Mouse (Mus musculus) adrenal gland, postnatal 14 days (tissue): Measurements from ENCODE around the gene Ddit4l. TPM values are rescaled to one million over a fixed set of nuclear protein-coding genes. Genes with fewer than 3 reads are reported as not detected.
A peak's percentile ranks its signal among the peaks of the same experiment; 100 is the strongest.
"Not testable (repeated sequence)": the region's sequence is repeated elsewhere in the genome, so short reads cannot be mapped to it uniquely, and the experiment has no call there.

Experiments
- DNase-seq: peaks from one replicate; pipeline ENCODE4 v3.0.0; 2021; ENCODE audit warnings: mixed read lengths
- long read RNA-seq, 2 experiments: library from polyadenylated mRNA; stranded (forward); transcript quantifications; one replicate each; pipeline ENCODE4 v2.0.0; 2021
- total RNA-seq: library from RNA; stranded (reverse); gene quantifications from 2 replicates; pipeline ENCODE4 v1.2.3, GENCODE M21; 2021

The Ddit4l gene
- total RNA-seq: 0.33 and 0.34 TPM in 2 replicates
- long read RNA-seq, experiment 1, partial matches to known transcripts: 0 of 1 reads
- long read RNA-seq, experiment 1, other reads (novel, unspliced or antisense): 0 of 1 reads
- long read RNA-seq, experiment 2, partial matches to known transcripts: 0 of 2 reads
- long read RNA-seq, experiment 2, other reads (novel, unspliced or antisense): 0 of 2 reads

DNA sequence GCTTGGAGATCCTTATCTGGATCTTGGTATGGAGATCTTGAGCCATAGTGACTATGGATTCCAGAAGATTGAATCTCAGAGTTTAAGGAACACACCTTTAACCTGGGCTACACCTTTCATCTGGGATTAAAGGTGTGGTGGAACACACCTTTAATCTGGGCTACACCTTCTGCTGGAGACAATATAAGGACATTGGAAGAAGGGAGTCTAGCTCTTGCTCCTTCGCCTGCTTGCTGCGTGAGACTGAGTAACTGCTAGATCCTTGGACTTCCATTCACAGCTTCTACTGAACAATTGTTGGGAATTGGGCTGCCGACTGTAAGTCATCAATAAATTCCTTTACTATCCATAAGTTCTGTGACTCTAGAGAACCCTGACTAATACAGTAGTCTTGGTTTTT is at the start of gene Ddit4l:
Gene Ddit4l, plus strand, starts transcription at position 301 of the 400 bp plus-strand sequence.
- not testable (repeated sequence) for DNase-seq

GRCm38 (mm10) chr3:137576146-137576545 is 45.3 kb upstream of the Ddit4l start:
- no peak for DNase-seq

- no peak for DNase-seq
Measured at GRCm38 (mm10) chr3:137586376-137586969, 34.9 kb upstream of the Ddit4l start.

GRCm38 (mm10) chr3:137589811-137590210 is 31.6 kb upstream of the Ddit4l start:
- DNase-seq: no peak

DNA sequence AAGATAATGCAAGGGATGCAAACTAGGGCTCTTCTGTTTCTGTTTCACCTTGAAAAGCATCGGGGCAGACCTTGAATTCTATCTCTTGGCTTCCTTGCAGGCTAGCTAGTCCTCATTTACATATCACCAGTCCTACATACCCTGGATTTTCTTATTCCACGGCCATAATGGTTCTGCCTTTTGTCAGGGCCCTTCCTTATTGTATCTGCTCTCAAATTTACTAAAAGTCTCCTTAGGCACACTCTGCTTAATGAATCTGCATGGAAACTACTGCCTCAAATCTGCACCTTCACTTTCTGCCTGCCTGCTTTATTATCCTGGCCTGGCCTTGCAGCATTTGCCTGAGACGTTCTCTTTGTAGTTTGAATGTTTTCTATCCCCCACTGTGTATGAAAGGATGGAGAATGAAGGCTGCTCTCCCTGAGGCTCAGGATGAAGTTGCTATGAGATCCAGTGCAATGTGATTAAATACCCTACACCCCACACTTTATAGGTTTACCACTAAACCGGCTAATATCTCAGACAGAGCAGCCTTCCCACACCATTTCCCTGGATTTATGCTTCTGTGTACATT is 27.0 kb upstream of the Ddit4l start:
- DNase-seq: no peak

- no peak for DNase-seq
Measured at GRCm38 (mm10) chr3:137608918-137609435, 12.4 kb upstream of the Ddit4l start.

DNA sequence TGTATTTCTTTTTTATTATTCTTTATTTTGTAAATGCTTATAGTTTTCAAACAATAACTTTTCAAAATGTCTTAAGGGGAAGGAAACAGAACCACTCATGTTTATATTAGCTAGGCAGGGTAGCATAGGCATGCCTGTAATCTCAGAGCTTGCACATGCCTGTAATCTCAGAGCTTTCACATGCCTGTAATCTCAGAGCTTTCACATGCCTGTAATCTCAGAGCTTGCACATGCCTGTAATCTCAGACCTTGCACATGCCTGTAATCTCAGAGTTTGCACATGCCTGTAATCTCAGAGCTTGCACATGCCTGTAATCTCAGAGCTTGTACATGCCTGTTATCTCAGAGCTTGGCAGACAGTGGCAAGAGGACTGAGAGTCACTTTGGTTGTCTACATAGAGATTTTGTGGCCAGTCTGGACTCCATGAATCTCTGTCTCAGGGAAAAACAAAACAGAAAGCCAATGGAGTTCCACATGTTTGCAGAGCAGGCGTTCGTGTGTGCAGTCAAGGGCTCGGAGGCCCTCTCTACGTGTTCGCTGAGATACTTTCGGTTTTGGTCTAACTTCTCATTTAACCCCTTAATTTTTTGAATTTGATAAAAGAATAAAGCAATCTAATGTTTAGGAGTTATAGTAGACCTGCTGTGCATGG is 10.8 kb upstream of the Ddit4l start:
- DNase-seq: no peak

- DNase-seq: no peak
Measured at GRCm38 (mm10) chr3:137611110-137611857, 10.1 kb upstream of the Ddit4l start.

DNA sequence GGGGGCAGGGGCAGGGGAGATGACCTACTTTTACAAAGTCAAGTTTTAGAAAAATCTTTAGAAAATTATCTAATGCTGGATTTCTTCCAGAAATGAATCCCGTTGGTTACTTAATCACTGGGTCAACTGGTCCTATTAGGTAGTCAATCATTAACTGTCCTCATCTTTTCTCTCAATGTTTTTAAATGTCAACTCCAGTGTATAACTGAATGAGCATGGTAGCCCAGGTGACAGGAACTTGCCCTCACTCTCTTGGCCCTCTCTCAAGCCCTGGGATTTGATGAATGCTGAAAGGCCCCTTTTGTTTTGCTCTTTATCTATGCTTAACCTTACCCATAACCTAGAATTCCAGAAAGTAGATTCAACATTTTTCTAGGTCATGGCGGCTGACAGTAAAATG is 9.4 kb upstream of the Ddit4l start:
- no peak for DNase-seq

- DNase-seq: no peak
Measured at GRCm38 (mm10) chr3:137620540-137620939, 872 bp upstream of the Ddit4l start.

- DNase-seq: peak; percentile 12
Measured at GRCm38 (mm10) chr3:137622091-137622490, 679 bp downstream of the Ddit4l start.

DNA sequence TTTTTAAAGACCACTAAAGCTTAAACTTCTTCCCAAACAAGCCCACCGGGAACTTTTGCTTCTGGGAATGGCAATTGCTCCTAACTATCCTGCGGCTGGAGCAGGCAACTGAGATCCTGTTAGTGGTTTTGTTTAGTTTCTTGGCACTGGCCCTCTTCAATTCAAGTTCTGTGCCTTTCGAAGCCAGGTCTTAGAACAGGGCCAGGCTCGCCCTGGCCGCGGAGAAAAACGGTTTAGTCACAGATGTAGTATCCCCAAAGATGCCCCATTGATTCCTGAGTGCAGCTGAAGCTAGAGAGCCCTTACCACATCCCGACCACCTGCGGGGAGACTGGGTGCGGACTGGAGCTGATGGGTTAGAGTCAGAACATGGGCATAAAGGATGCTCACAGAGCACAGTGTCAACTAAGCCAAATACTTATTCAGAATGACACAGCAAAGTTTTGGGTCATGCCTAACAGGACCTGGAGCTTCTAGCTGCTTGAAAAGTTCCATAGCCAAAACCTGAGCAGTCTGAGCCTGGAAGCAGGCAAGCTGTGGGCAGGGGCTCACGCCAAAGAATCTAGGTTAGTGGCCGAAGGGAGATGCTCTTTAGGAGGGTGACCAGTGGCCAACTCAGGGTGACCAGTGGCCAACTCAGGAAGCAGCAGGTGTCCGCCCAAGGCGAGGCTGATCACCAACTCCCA is 1.6 kb downstream of the Ddit4l start:
- no peak for DNase-seq

DNA sequence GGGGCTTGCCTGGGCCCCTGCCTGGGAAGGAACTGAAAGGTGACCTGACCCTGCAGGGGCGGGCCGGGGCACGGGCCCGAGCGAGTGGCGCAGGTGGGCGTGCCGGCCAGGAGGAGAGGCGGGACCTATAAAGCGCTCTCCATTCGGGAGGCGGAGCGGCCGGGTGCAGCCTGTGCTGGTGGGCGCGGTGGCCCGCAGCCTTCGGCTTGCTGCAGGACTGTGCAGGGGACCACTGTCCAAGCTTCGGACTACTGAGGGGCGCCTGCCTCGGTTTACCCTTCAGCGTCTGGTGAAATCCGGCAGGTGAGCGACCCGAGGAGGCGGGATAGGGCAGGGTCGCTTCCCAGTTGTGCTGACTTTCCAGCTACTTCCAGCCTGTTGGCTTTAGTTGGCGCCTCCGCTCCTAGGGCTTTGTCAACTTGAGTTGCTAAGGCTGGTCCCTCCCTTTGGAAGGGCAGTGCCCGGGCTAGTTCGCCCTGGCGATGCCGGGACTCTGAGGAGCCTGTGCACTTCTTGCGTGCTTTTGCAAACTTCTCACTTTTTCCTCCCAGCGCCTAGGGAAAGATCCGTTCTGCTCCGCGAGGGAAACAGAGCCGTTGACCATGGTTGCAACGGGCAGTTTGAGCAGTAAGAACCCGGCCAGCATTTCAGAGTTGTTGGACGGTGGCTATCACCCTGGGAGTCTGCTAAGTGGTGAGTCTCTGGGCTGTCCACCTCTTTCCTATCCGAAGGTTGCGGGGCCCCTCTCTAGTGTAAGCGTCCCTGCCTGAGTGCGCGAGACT is 2.4 kb downstream of the Ddit4l start:
- peak; percentile 74 for DNase-seq

DNA sequence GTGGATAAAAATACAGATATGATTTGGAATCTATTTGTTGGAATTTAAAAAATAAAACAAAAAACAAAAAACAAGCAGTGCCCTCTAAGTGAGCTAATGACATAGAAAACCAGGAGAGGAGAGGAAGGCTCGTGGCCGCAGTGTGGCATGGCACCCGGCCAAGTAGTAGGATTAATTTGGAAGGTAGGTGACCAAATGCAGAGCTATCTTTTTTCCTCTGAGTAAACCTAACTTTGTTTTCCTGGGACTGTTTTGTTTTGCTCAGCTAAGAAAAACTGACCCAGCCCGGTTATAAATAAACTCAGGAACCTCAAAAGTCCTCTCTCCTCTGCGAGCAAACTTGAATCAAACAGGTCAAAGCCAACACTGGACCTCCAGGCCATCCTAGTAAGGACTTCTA is 3.6 kb downstream of the Ddit4l start:
- DNase-seq: no peak

DNA sequence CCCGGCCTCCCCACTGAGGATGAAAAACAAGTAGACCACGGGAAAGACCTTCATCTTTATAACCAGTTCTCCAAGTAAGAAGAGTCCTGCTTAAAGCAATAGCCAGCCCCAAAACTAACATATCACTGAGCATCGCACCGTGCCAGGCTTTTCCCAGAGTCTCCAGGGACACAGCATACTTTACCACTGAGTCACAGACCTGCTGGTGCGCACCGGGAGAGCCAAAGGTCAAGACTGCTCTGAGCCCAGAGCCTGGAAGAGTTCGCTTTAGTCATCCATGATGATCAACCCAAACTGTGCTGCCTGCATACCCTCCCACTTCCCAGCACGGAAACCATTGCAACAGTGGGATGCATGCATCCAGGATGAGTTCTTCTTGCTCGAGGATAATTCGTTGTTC is 12.3 kb downstream of the Ddit4l start:
- no peak for DNase-seq

DNA sequence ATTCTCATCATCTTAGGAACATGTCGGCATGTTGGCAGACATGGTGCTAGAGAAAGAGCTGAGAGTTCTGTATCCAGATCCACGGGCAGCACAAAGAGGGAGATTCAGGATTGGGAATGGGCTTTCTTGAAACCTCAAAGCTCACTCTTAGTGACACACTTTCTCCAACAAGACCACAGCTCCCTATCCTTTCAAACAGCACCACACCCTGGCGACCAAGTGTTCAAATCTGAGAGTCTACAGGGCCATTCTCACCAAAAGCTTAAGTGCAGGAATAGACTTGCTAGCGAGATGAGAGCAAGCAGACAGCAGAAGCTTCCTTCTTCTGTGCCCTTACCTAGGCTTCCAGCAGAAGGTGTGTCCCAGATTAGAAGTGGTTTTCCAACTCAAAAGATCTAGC is 15.2 kb downstream of the Ddit4l start:
- DNase-seq: no peak

DNA sequence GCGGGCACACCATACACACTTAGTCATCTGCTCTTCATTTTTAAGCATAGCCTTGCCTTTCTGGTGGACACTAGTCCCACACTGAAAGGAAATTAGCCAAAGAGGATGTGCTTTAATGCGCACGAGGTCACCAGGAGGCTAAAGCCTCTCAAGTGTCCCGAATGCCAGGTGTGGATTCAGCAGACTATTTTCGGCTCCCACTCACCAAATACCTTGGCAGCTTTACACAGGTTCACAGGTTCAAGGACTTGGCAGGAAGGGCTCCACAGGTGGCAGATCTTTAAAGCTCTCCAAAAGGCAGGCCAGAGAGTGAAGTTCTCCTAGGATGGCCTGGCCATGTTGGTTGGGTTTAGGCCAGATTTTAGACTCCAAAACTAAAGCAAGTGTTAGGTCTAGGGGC is 19.8 kb downstream of the Ddit4l start:
- no peak for DNase-seq

GRCm38 (mm10) chr3:137642137-137642536 is 20.7 kb downstream of the Ddit4l start:
- no peak for DNase-seq

- no peak for DNase-seq
Measured at GRCm38 (mm10) chr3:137642568-137642967, 21.2 kb downstream of the Ddit4l start.

- DNase-seq: no peak
Measured at GRCm38 (mm10) chr3:137644081-137644480, 22.7 kb downstream of the Ddit4l start.

DNA sequence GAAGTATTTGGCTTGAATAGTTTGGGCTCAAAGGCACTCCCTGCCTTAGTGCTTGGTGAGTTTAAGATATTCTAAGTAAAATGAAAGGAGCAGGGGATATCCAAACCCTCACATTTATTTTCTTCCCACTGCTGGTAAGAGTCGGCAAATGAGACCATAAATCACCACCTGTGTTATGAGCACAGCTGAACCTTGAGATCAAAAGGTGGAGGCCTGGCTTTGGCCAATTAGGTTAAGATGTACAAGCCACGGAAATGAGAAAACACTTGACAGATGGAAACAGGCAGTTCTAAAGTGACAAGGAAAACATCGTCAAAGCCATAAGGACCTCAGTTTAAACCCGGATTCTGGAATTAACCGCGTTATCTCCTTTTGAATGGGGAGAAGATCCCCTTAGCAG is 23.5 kb downstream of the Ddit4l start:
- no peak for DNase-seq
